Mouse (Mus musculus) G1E (cell line): Measurements from ENCODE around the gene Olfr66.

Experiments used
- CTCF ChIP-seq: IDR thresholded peaks from 2 replicates; pipeline ENCODE4 v1.5.1; 2012; ENCODE audit warnings: low read depth, low read length, inconsistent platforms, mixed read lengths
- POLR2AphosphoS5 ChIP-seq: IDR thresholded peaks from 2 replicates; pipeline ENCODE4 v1.6.1; 2012; ENCODE audit warnings: low read depth, low read length, inconsistent platforms; ENCODE audit not compliant: insufficient replicate concordance
- TAL1 ChIP-seq: conservative IDR thresholded peaks from 2 replicates; pipeline ENCODE4 v1.6.1; 2012; ENCODE audit warnings: low read depth, low read length, inconsistent platforms, mixed read lengths

GRCm38 (mm10) chr7:103934264-103934663 lies 48.2 kb upstream of the Olfr66 start, which contains the start of gene Olfr632:
- TF ChIP-seq CTCF (no peak), POLR2AphosphoS5 (no peak), TAL1 (no peak)
